Mouse (Mus musculus) intestine, postnatal 0 days (tissue): ENCODE measurements around the gene Tnfrsf11a. TPM values are rescaled to one million over a fixed set of nuclear protein-coding genes. Genes with fewer than 3 reads are reported as not detected.

ENCODE experiments used
- ATAC-seq: fragments of 200-750 bp; cut with Nextera tagmentation; 2 replicates; pipeline ENCODE4 v1.8.0; 2017; ENCODE audit warnings: mild to moderate bottlenecking, moderate TSS enrichment, moderate library complexity
- H3K27ac ChIP-seq: fragments of 300-500 bp; sonication (generic); 2 replicates; pipeline ENCODE4 v1.5.1; 2014; ENCODE audit warnings: mild to moderate bottlenecking, low read depth, low read length, moderate library complexity
- H3K27me3 ChIP-seq: fragments of 300-500 bp; sonication (generic); replicated peaks from 2 replicates; pipeline ENCODE4 v1.6.1; 2014; ENCODE audit warnings: low read length, mixed read lengths; ENCODE audit not compliant: control insufficient read depth, insufficient read depth
- H3K36me3 ChIP-seq: fragments of 300-500 bp; sonication (generic); 2 replicates; pipeline ENCODE4 v1.6.1; 2014; ENCODE audit warnings: mild to moderate bottlenecking, moderate library complexity; ENCODE audit not compliant: control insufficient read depth, insufficient read depth
- H3K4me1 ChIP-seq: fragments of 300-500 bp; sonication (generic); replicated peaks from 2 replicates; pipeline ENCODE4 v1.6.1; 2014; ENCODE audit warnings: antibody characterized with exemption, low read length, mixed read lengths; ENCODE audit not compliant: control insufficient read depth, insufficient read depth
- H3K4me2 ChIP-seq: fragments of 300-500 bp; sonication (generic); replicated peaks from 2 replicates; pipeline ENCODE4 v1.6.1; 2014; ENCODE audit warnings: low read depth, mild to moderate bottlenecking, moderate library complexity
- H3K4me3 ChIP-seq: fragments of 300-500 bp; sonication (generic); 2 replicates; pipeline ENCODE4 v1.5.1; 2014; ENCODE audit warnings: low read depth, low read length
- H3K9ac ChIP-seq: fragments of 300-500 bp; sonication (generic); 2 replicates; pipeline ENCODE4 v1.6.1; 2014; ENCODE audit warnings: mild to moderate bottlenecking, low read depth, low read length
- H3K9me3 ChIP-seq: fragments of 300-500 bp; sonication (generic); 2 replicates; pipeline ENCODE4 v1.6.1; 2016; ENCODE audit warnings: mixed run types; ENCODE audit not compliant: control insufficient read depth
- CTCF ChIP-seq: sonication (generic); IDR thresholded peaks from 2 replicates; pipeline ENCODE4 v1.5.1; 2016; ENCODE audit warnings: low read depth, mild to moderate bottlenecking, control low read depth, antibody characterized with exemption, moderate library complexity
- WGBS: fragments of 180-500 bp; shearing (Covaris S2); extraction: QIAGEN DNeasy Blood & Tissue Kit; methylation state at CpG from one replicate; pipeline ENCODE4 v1.1.7; 2014; 5-methylcytosine and 5-hydroxymethylcytosine counted together
- polyA plus RNA-seq: library from polyadenylated mRNA; unstranded; fragments of >200 nt; fragmentation: Nextera tagmentation; extraction: Ambion mirVana; gene quantifications from 2 replicates; pipeline ENCODE4 v1.2.1, GENCODE M21; 2015

Tnfrsf11a gene
- polyA plus RNA-seq, 1 experiment from 2014 or later = 23.4 TPM

- H3K36me3 ChIP-seq = peaks cover 7% of the 10 kb centered on the region
- no peak for ATAC-seq
- no peak overlapping the region; the same call in 1 of the 2 replicates for H3K9ac ChIP-seq
- 0 out of 2 replicates have a peak, but pooled peaks cover 7% of the 10 kb centered on the region for H3K4me1 ChIP-seq
- H3K9me3 ChIP-seq = no peaks in the 10 kb centered on the region
- TF ChIP-seq CTCF = no peak
- H3K4me3 ChIP-seq = no peak overlapping the region
- no peak overlapping the region for H3K4me2 ChIP-seq
- WGBS = 40% methylated on average over 6 of the region's 6 CpGs
- H3K27ac ChIP-seq = peak overlapping the region; percentile 60
- H3K27me3 ChIP-seq = no peaks in the 10 kb centered on the region
Observed at GRCm38 (mm10) chr1:105794670-105795069, 14.2 kb downstream of the Tnfrsf11a start.

GRCm38 (mm10) chr1:105795705-105796104 is 15.2 kb downstream of the Tnfrsf11a start:
- H3K27ac ChIP-seq = no peak overlapping the region
- H3K27me3 ChIP-seq = no peaks in the 10 kb centered on the region
- WGBS = 87% methylated on average over 4 of the region's 4 CpGs
- H3K36me3 ChIP-seq = peaks cover 7% of the 10 kb centered on the region
- no peak for TF ChIP-seq CTCF
- no peaks in the 10 kb centered on the region for H3K9me3 ChIP-seq
- ATAC-seq = no peak
- H3K4me2 ChIP-seq = no peak overlapping the region
- H3K9ac ChIP-seq = no peak overlapping the region
- 0 out of 2 replicates have a peak, but pooled peaks cover 7% of the 10 kb centered on the region for H3K4me1 ChIP-seq
- no peak overlapping the region for H3K4me3 ChIP-seq

- Histone ChIP-seq H3K4me3 (no peak overlapping the region), H3K36me3 (no peaks in the 10 kb centered on the region), H3K27me3 (no peaks in the 10 kb centered on the region), H3K9me3 (no peaks in the 10 kb centered on the region), H3K4me1 (peaks cover 4% of the 10 kb centered on the region; the same call in 1 of the 2 replicates), H3K4me2 (no peak overlapping the region), H3K9ac (no peak overlapping the region), H3K27ac (no peak overlapping the region)
- TF ChIP-seq CTCF = no peak
- WGBS = 59% methylated on average over 6 of the region's 6 CpGs
- ATAC-seq = no peak
Observed at GRCm38 (mm10) chr1:105800570-105800969, 20.1 kb downstream of the Tnfrsf11a start.

- no peak overlapping the region for H3K27ac ChIP-seq
- no peak for ATAC-seq
- H3K4me1 ChIP-seq = peaks cover 4% of the 10 kb centered on the region; the same call in 1 of the 2 replicates
- no peaks in the 10 kb centered on the region for H3K9me3 ChIP-seq
- no peak overlapping the region for H3K4me2 ChIP-seq
- no peak overlapping the region for H3K9ac ChIP-seq
- H3K4me3 ChIP-seq = no peak overlapping the region
- no peaks in the 10 kb centered on the region for H3K36me3 ChIP-seq
- no peak for TF ChIP-seq CTCF
- no peaks in the 10 kb centered on the region for H3K27me3 ChIP-seq
Observed at GRCm38 (mm10) chr1:105801252-105801651, 20.7 kb downstream of the Tnfrsf11a start.

DNA sequence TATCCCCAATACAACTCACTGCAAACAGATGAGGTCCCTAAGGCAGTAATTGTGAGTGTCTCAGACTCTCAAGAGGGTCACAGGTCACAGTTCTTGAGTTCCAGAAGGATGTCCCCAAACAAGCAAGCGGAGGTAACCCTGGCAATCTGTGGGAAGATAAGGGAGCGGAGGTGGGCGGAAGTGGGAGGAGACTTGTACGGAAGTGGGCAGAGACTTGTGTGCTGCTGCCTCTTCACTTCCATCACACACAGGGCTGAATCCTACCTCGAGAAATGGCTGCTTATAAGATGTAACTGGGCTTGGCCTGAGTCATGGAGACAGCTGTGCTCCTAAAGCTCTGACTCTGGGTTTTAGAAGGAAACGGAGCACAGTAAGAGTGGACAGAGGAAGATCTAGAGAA is 22.4 kb downstream of the Tnfrsf11a start:
- Histone ChIP-seq H3K9ac (no peak overlapping the region), H3K27me3 (no peaks in the 10 kb centered on the region), H3K4me1 (peaks cover 4% of the 10 kb centered on the region; the same call in 1 of the 2 replicates), H3K9me3 (no peaks in the 10 kb centered on the region), H3K27ac (no peak overlapping the region), H3K4me2 (no peak overlapping the region), H3K4me3 (no peak overlapping the region), H3K36me3 (peaks cover under 1% of the 10 kb centered on the region; the same call in 1 of the 2 replicates)
- no peak for TF ChIP-seq CTCF
- WGBS = 45% methylated on average over 6 of the region's 6 CpGs
- ATAC-seq = no peak

DNA sequence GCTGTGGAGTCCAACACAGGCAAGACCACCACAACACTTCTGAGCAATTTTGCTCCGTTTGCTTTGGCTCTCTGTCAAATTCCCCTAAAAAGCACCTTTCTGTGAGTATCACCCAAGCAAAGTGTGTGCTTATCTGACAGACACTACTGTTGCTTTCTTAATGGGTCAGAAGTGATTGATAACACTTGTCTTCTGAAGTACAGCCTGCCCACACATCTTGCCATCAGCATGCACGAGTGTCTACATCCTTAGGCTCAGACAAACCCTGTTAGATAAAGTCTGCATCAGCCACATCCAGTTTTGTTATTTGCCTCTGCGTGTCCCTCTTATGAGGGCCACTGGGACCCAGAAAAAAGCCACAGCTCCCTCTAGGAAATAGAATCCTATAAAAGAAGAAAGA is 23.8 kb downstream of the Tnfrsf11a start:
- Histone ChIP-seq H3K27ac (no peak overlapping the region), H3K4me1 (peaks cover under 1% of the 10 kb centered on the region; the same call in 1 of the 2 replicates), H3K36me3 (peaks cover 7% of the 10 kb centered on the region), H3K4me3 (no peak overlapping the region), H3K4me2 (no peak overlapping the region), H3K9me3 (no peaks in the 10 kb centered on the region), H3K27me3 (no peaks in the 10 kb centered on the region), H3K9ac (no peak overlapping the region)
- ATAC-seq = no peak
- 63% methylated on average over 3 of the region's 3 CpGs for WGBS
- no peak for TF ChIP-seq CTCF

DNA sequence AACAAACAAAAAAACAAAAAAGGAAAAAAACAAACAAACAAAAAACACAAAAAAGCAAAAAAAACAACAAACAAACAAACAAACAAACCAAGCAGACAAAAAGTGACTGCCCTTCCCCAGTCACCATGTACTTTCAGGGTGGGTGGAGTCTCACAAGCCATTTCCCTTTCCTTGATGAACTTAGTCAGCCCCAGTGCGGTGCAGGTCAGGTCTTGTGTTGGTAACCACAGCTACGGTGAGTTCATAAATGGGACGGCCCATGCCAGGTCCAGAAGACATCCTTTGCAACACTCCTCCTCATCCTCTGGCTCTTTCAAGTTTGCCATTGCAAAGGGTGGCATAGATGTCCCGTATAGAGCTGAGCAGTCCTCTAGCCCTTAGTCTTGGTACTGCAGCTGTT is 25.0 kb downstream of the Tnfrsf11a start:
- Histone ChIP-seq H3K9me3 (no peaks in the 10 kb centered on the region), H3K27ac (0 out of 2 replicates have a peak overlapping the region, but pooled peaks have one; percentile 15), H3K9ac (no peak overlapping the region), H3K4me2 (no peak overlapping the region), H3K4me3 (no peak overlapping the region), H3K27me3 (no peaks in the 10 kb centered on the region), H3K4me1 (no peaks in the 10 kb centered on the region; the same call in 1 of the 2 replicates), H3K36me3 (peaks cover 16% of the 10 kb centered on the region)
- peak; percentile 45 for TF ChIP-seq CTCF
- WGBS = 62% methylated on average over 4 of the region's 4 CpGs
- no peak for ATAC-seq
